Mouse (Mus musculus) MN1 (cell line): ENCODE measurements around the gene Esx1.

Experiments
- DNase-seq: peaks from one replicate; pipeline ENCODE4 v3.0.0-alpha.2; 2016; ENCODE audit warnings: low spot score

Gene Esx1

GRCm38 (mm10) chrX:137121718-137122117, at the start of gene Esx1:
Esx1 (minus strand) TSS chrX:137122083.
- peak; percentile 58 for DNase-seq

GRCm38 (mm10) chrX:137170021-137170420, 48.1 kb upstream of the Esx1 start:
- no peak for DNase-seq

GRCm38 (mm10) chrX:137167658-137168057, 45.8 kb upstream of the Esx1 start:
- DNase-seq = no peak

- no peak for DNase-seq
Measured at GRCm38 (mm10) chrX:137165621-137166020, 43.7 kb upstream of the Esx1 start.

GRCm38 (mm10) chrX:137162700-137163099, 40.8 kb upstream of the Esx1 start:
- DNase-seq = no peak

- no peak for DNase-seq
Measured at GRCm38 (mm10) chrX:137160971-137161370, 39.1 kb upstream of the Esx1 start.

GRCm38 (mm10) chrX:137149050-137149449, 27.2 kb upstream of the Esx1 start:
- no peak for DNase-seq

- DNase-seq = no peak
Measured at GRCm38 (mm10) chrX:137144674-137145073, 22.8 kb upstream of the Esx1 start.

- no peak for DNase-seq
Measured at GRCm38 (mm10) chrX:137143726-137144125, 21.8 kb upstream of the Esx1 start.

- DNase-seq = peak; percentile 25
Measured at GRCm38 (mm10) chrX:137142546-137142945, 20.7 kb upstream of the Esx1 start.

- peak; percentile 73 for DNase-seq
Measured at GRCm38 (mm10) chrX:137141669-137142068, 19.8 kb upstream of the Esx1 start.

GRCm38 (mm10) chrX:137127542-137127941, 5.7 kb upstream of the Esx1 start:
- no peak for DNase-seq

- peak; percentile 54 for DNase-seq
Measured at GRCm38 (mm10) chrX:137119675-137120423, 2.0 kb downstream of the Esx1 start.

- peak; percentile 73 for DNase-seq
Measured at GRCm38 (mm10) chrX:137118097-137118746, 3.7 kb downstream of the Esx1 start.

GRCm38 (mm10) chrX:137106498-137106897, 15.4 kb downstream of the Esx1 start:
- DNase-seq = peak; percentile 13

GRCm38 (mm10) chrX:137104531-137104930, 17.4 kb downstream of the Esx1 start:
- DNase-seq = no peak
